Mouse (Mus musculus) telencephalon, adult 2 months (tissue): ENCODE measurements at regions not wholly inside any gene's neighbourhood (a gene's known extent, or its start where the extent isn't known, plus 50 kb on each side); places are given as distances from the start of the nearest gene placed in this dataset.
A peak's percentile ranks its signal among the peaks of the same experiment; 100 is the strongest.

Source experiments
- DNase-seq: peaks from one replicate; pipeline ENCODE4 v3.0.0-alpha.2; 2011; ENCODE audit warnings: low read depth, low spot score

DNA sequence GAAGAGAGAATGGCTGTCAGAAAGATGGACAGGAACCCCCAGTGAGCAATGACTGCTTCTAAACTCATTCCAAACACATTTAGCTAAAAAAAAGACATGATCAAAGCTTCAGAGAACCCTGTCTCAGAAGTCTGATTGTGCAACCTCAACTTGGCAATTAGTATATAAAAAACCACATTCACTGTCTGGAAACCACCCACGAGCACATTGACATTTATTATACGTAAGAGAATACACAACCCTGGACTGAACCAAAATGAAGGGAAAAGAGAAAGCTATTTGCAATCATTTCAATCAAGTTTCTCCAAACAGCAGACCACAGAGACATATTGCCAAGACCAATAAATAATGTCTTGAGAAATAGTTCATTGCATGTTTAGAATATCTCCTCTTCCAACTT lies 820.7 kb upstream of the Adgrl2 start:
- no peak for DNase-seq

DNA sequence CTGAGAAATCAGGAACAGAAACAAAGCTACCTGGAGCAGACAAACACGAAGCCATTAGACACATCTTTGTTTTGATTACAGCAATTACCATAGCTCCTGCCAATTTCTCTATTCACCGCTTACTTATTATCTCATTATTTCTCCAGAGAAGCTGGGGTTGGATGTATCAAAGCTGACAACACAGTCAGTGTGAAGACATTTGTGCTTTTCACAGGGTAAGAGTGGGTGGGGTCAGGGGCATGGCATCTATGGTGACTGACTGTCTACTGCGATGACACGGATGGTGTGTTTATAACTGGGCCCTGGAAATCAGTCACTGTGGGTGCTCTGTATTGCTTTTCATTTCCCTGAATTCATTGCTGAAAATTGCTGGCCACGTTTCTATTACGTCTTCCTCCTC lies 815.0 kb upstream of the Adgrl2 start:
- DNase-seq, result no peak

DNA sequence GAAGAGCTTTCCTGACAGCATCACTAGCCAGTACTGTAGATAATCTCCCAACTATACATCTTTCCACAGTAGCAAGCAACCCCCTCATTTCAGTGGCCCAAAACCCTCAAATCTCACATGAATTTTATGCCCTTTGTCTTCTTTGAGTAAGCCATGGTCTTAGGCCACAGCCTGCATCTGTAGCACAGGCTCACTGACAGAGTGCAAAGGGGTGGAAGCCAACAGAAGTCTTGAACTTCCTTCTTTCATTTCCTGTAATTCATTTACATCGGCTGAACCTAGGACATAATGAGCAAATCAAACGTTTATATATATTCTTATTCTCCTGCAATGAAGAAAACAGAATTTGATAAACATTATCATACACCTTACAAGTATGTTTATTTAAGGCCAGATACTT lies 805.8 kb upstream of the Adgrl2 start:
- no peak for DNase-seq

GRCm38 (mm10) chr3:149791593-149791992 lies 801.2 kb upstream of the Adgrl2 start:
- no peak for DNase-seq

DNA sequence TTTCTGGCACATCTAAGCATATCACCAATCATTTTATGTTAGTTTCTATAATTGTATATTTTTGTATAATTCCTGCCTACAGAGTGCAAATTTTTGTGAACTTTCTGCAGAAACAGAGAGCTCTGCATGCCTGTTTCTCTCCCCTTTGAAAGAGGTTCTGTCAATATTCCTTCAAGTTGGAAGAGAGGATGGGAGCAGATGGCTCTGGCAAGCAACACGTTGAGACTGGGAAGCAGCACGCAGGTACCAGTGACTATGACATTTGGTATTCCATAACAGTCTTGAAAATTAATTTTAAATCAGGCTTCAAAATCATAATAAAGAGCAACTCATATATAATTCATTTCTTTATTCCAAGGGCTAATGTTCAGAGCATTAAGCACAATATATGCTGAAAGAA lies 795.7 kb upstream of the Adgrl2 start:
- no peak for DNase-seq

DNA sequence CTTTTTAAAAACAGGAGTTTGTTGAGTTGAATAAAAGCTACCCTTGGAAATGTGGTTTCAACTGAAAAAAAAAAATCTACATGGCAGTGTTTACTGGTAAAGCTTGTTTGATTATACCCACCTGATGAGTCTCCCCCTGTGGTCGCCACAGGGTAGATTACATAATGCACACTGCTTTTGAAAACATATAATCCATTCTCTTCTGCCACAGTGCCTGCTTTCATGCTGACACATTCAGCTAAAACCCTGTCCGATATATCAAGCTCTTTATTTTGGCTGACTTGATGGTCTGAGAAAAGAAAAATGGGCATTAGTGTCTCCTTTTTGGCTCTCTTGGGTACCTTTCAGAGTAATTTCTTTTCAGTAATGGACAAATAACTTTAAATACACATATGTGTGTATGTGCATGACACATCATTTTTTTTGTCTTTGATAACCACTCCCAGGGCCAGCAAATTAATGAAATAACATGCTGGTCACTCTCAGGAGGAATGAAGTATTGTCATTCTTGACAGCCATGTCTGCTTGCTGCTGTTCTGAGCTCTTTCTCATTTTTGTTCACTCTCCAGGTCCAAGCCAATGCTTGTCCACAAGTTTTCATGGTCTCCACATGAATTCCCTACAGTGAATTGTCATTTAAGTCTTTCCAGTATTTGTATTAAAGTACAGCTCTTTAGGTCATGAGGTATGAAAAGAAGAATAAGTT lies 793.7 kb upstream of the Adgrl2 start:
- DNase-seq, result no peak

GRCm38 (mm10) chr3:149767847-149768421 lies 777.6 kb upstream of the Adgrl2 start:
- DNase-seq, result no peak

- no peak for DNase-seq
Measured at GRCm38 (mm10) chr3:149761245-149761644, 770.9 kb upstream of the Adgrl2 start.

- DNase-seq, result no peak
Measured at GRCm38 (mm10) chr3:149757910-149758592, 767.7 kb upstream of the Adgrl2 start.

- no peak for DNase-seq
Measured at GRCm38 (mm10) chr3:149736069-149736468, 745.7 kb upstream of the Adgrl2 start.

DNA sequence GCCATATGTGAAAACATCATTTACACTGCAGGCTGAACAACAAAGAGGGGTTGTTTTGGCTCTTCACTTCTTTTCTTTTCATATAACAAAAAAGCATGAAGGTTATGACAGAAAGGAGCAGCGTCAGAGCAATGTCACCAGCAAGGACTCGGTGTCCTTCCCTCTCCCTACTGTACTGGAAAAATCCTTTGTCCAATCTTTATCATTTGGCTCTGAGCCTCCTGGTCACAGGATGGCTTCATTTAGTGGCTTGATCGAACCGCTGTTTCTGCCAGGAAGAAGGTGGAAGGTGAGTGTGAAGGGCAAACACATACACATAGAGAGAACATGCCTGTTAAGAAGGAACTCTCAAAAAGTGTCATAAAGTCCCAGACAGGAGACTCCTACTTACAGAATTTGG lies 735.9 kb upstream of the Adgrl2 start:
- no peak for DNase-seq

- no peak for DNase-seq
Measured at GRCm38 (mm10) chr3:149724879-149725278, 734.5 kb upstream of the Adgrl2 start.

GRCm38 (mm10) chr3:149721832-149722231 lies 731.5 kb upstream of the Adgrl2 start:
- peak; percentile 24 for DNase-seq

DNA sequence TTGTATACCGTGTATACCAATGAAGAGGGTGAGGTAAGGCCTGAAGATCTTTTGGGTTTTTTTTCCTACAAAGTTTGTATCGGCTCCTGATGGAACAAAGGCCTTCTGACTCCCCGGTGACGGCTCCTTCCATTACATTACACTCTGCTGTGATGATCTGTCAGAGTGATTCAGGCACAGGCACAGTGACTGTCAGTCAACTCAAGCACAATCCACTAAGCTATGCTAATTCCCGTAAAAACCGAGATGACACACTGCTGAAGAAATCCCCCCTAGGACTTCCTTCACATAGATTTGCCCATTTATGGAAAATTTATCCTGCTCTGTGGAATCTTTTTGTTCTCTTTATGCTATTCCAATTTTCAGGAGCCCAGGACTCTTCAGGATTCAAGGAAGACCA lies 730.0 kb upstream of the Adgrl2 start:
- DNase-seq, result no peak

GRCm38 (mm10) chr3:149705724-149706123 lies 715.4 kb upstream of the Adgrl2 start:
- DNase-seq, result peak; percentile 17

DNA sequence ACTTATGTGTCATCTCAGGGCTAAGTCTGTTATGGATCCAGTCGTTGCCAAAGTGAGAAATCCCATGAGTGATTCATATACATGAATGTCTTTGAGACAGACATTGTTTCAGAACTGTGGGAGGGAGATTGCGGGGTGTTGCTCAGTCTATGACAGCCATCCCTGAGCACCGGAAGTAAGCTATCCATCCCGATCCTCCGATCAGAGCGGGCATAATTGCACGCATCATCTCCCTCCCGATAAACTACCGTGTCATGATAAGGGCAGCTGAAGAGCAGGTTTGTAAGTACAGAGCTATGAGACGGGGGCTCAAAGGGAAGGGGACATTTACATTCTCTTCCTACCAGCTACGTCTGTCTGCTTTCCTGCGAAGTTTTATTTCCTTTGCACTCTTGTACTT lies 715.0 kb upstream of the Adgrl2 start:
- no peak for DNase-seq

GRCm38 (mm10) chr3:149704478-149704877 lies 714.1 kb upstream of the Adgrl2 start:
- DNase-seq, result no peak

GRCm38 (mm10) chr3:149683561-149683960 lies 693.2 kb upstream of the Adgrl2 start:
- DNase-seq, result no peak

DNA sequence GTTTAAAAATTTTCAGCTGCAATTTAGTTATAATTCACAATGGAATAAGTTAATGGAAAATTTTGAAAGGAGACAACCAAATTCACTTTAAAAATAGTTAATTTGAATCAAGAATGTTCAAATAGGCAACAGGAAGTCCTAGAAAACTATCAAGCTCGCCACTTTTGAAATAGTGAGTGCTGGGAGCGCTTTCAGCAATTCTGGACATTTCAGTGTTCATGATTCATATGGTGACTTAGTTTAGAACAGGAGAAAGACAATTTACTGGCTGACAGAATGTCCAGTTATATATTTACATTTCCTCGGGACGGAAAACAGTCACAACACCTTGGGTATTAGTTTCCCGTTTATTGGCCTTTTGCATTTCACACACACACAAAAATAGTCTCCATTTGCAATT lies 691.9 kb upstream of the Adgrl2 start:
- DNase-seq, result no peak

GRCm38 (mm10) chr3:149673926-149674325 lies 683.6 kb upstream of the Adgrl2 start:
- DNase-seq, result no peak

DNA sequence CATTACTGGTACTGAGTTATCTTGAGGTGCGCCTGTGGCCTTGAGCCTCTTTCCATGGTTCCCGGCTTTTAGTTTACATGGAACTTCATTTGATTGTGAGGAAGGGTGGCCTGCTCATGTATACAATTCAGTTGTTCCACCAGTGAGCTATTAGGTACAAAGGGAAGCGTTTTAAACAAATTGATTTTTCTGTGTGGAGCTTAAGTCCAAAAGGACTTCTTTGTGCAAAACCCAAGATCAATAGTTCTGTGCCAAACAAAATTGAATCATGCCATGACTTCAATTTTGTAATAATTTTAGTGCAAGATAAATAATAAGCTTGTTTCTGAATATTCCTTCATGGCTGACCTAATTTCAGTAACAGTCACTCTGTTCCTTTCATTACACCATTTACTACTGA lies 674.3 kb upstream of the Adgrl2 start:
- no peak for DNase-seq

DNA sequence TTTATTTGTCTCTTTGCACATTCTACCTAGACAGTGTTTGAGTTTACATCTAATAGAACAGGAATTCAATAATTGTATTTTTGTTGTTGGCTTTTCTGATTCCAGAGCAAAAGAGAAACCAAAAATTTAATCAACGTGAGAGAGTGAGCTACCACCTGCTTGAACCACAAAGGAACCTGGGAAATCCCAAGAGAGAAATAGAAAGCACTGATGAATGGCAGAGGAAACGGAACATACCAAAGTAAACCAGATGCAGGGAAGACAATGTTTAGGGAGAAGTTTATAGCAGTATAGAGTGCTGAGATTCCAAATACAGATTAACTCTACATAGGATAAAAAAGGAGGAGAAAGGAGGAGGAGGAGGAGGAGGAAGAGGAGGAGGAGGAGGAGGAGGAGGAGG lies 648.0 kb upstream of the Adgrl2 start:
- DNase-seq, result no peak

GRCm38 (mm10) chr3:149626186-149626585 lies 635.8 kb upstream of the Adgrl2 start:
- no peak for DNase-seq
